Mouse (Mus musculus): ENCODE results near the gene Upp1.

Upp1 gene

GRCm38 (mm10) chr11:9159953-9160352, 42.0 kb downstream of the Upp1 start:
- DNase-seq (ENCODE audit: low read depth, low spot score), result no peak

- no peak for DNase-seq (ENCODE audit: low read depth, low spot score)
Measured at GRCm38 (mm10) chr11:9167331-9167730, 49.4 kb downstream of the Upp1 start.

- no peak for DNase-seq (ENCODE audit: low read depth, low spot score)
Measured at GRCm38 (mm10) chr11:9181477-9181876, 63.6 kb downstream of the Upp1 start.

All from brain, embryonic 18.5 days (tissue).